In the genomic region with DNA sequence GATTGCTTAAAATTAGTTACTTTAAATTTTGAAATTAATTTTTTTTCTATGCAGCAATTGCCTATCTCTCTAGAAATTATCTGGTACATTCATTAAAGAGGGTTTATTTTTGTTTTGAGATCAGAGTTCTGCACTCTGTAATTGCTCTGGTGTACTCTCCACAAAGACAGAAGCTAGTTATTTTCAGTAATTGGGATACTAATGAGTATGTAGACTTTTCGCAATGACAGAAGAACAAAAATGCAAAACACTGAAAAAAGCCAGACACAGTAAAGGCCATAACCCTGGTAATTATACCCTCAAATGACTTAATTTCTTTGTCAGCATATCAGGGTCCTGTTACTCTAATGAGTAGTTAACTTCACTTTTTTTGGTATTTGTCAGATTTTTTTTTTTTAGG, we compare ENCODE assay signal across 16 mouse cellular contexts.
"Had no signal": no experiment of that assay in that cellular context is flagged by ENCODE, and none has a peak within 500 bp of the region (broad histone marks: within the 10 kb centered on the region; RNA-seq: fewer than 3 reads in every experiment).

No protein-coding gene starts in this region.

- H3K4me1 ChIP-seq: limb, embryonic 12.5 days; liver, embryonic 15.5 days; midbrain, embryonic 10.5 days; neural tube, embryonic 12.5 days had no signal

- H3K4me2 ChIP-seq: limb, embryonic 12.5 days; liver, embryonic 15.5 days; lung, embryonic 14.5 days; neural tube, embryonic 12.5 days had no signal

- H3K27ac ChIP-seq: layer of hippocampus, adult 2 months; limb, embryonic 12.5 days; liver, embryonic 15.5 days; midbrain, embryonic 10.5 days; neural tube, embryonic 12.5 days had no signal

- H3K9me3 ChIP-seq: limb, embryonic 12.5 days; liver, embryonic 15.5 days; midbrain, embryonic 10.5 days; neural tube, embryonic 12.5 days had no signal

- H3K27me3 ChIP-seq: limb, embryonic 12.5 days; liver, embryonic 15.5 days; neural tube, embryonic 12.5 days had no signal

- H3K36me3 ChIP-seq: limb, embryonic 12.5 days; liver, embryonic 15.5 days; midbrain, embryonic 10.5 days; neural tube, embryonic 12.5 days had no signal

- DNase-seq: kidney, adult 18-20 months; kidney, postnatal 10 days; kidney, postnatal 4 days; liver; lung, embryonic 14.5 days; lung, postnatal 10 days; lung, postnatal 4 days; midbrain, embryonic 14.5 days; thymus, adult 2 months; thymus, postnatal 25 days had no signal

- H3K9ac ChIP-seq: limb, embryonic 12.5 days; liver, embryonic 15.5 days; lung, embryonic 14.5 days; neural tube, embryonic 12.5 days had no signal

- H3K4me3 ChIP-seq: layer of hippocampus, adult 2 months; limb, embryonic 12.5 days; liver, embryonic 15.5 days; midbrain, embryonic 10.5 days; myocyte; neural tube, embryonic 12.5 days had no signal
